Mouse (Mus musculus) fat pad, adult 2 months (tissue): ENCODE measurements around the gene Hrc.
"Not testable (repeated sequence)": the region's sequence is repeated elsewhere in the genome, so short reads cannot be mapped to it uniquely, and the experiment has no call there.

Source experiments
- DNase-seq: peaks from one replicate; pipeline ENCODE4 v3.0.0-alpha.2; 2011; ENCODE audit warnings: low read depth, low spot score; ENCODE audit errors: extremely low read depth

Hrc gene

GRCm38 (mm10) chr7:45332685-45333425, 2.2 kb upstream of the Hrc start:
- DNase-seq: no peak

- no peak for DNase-seq
Measured at GRCm38 (mm10) chr7:45333431-45333982, 1.6 kb upstream of the Hrc start, which contains the start of gene Trpm4. Trpm4 (minus strand) TSS chr7:45333780.

GRCm38 (mm10) chr7:45334605-45335004, 485 bp upstream of the Hrc start:
- no peak for DNase-seq

GRCm38 (mm10) chr7:45336319-45336718, 1.2 kb downstream of the Hrc start:
- DNase-seq: no peak

GRCm38 (mm10) chr7:45337469-45337868, 2.4 kb downstream of the Hrc start:
- no peak for DNase-seq

GRCm38 (mm10) chr7:45338161-45338911, 3.2 kb downstream of the Hrc start:
- DNase-seq: no peak

- DNase-seq: no peak
Measured at GRCm38 (mm10) chr7:45339410-45340065, 4.4 kb downstream of the Hrc start.

- no peak for DNase-seq
Measured at GRCm38 (mm10) chr7:45340066-45340442, 5.0 kb downstream of the Hrc start.

- no peak for DNase-seq
Measured at GRCm38 (mm10) chr7:45340669-45341068, 5.6 kb downstream of the Hrc start.

GRCm38 (mm10) chr7:45341303-45341702, 6.2 kb downstream of the Hrc start:
- no peak for DNase-seq

GRCm38 (mm10) chr7:45342081-45342480, 7.0 kb downstream of the Hrc start:
- no peak for DNase-seq

GRCm38 (mm10) chr7:45343543-45343942, 8.5 kb downstream of the Hrc start:
- DNase-seq: no peak

GRCm38 (mm10) chr7:45346905-45347304, 11.8 kb downstream of the Hrc start:
- DNase-seq: no peak

- DNase-seq: no peak
Measured at GRCm38 (mm10) chr7:45353041-45353440, 18.0 kb downstream of the Hrc start.

GRCm38 (mm10) chr7:45355318-45356020, 20.4 kb downstream of the Hrc start:
- no peak for DNase-seq

GRCm38 (mm10) chr7:45356087-45356486, 21.0 kb downstream of the Hrc start:
- DNase-seq: no peak

- not testable (repeated sequence) for DNase-seq
Measured at GRCm38 (mm10) chr7:45359081-45359480, 24.0 kb downstream of the Hrc start.

GRCm38 (mm10) chr7:45360404-45361125, 25.5 kb downstream of the Hrc start:
- no peak for DNase-seq

GRCm38 (mm10) chr7:45361243-45361804, 26.2 kb downstream of the Hrc start:
- no peak for DNase-seq

- peak; percentile 59 for DNase-seq
Measured at GRCm38 (mm10) chr7:45362801-45363200, 27.7 kb downstream of the Hrc start.
